Mouse (Mus musculus): Measurements from ENCODE around the gene Prelp.

Prelp gene

DNA sequence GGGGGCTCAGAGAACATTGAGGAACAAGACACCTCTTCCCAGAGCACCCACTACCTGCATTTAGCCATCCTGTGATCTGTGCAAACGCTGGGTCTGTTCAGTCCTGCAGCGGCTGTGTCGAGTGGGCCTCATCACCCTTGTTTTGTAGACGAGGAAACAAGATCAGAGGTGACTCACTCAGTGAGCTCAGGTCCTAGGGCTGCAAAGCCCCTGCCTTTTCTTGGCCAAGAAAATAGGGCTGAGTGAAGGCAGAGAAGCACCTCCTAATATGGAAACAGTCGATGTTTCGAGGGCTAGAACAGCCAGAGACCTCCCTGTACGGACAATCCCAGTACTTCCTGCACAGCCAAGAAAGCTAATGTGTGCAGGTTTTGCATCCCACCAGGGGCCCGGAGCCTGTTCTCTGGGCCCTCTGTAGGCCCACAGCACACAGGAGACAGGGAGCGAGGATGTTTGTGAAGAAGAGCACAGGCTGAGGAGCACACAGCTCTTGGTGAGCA is 22.1 kb downstream of the Prelp start:
- DNase-seq (ENCODE audit: low spot score in 2 of 2): no peak

DNA sequence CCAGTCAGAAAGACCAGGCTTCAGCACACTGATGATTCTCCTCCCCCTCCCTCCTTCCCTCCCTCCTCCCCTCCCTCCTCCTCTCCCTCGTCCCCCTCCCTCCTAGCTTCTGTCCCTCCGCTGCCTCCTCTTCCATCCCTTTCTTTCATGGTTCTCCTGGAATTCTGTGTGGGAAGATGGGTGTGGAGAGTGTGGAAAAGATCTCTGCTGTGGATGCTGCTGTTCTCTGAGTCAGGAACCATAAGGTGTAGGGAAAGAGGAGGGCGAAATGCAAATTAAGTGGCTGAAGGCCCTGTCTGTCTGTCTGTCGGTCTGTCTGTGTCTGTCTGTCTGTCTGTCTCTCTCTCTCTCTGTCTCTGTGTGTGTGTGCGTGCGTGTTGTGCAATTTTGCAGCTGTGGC is 23.9 kb downstream of the Prelp start:
- no peak for DNase-seq (ENCODE audit: low spot score in 2 of 2)

DNA sequence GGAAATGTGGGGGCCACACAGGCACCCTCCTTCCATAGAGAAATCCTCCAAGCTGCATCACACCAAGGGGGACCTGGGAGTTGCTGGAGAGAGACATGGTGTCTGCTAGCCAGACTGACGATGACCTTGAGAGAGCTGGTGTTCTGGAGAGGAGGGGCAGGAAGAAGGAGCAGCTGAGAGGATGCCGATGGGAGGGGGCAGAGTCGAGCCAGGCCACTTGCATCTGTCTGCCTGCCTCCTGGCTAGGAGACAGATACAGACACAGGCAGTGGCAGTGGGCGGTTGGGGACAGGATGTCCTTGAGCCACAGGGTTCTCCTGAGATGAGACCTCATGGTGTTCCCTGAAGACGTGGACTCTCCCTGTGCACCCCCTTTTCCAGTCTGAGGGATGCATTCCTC is 29.7 kb downstream of the Prelp start:
- DNase-seq (ENCODE audit: low spot score in 2 of 2): peak in 1 of 2 experiments; percentile 66

DNA sequence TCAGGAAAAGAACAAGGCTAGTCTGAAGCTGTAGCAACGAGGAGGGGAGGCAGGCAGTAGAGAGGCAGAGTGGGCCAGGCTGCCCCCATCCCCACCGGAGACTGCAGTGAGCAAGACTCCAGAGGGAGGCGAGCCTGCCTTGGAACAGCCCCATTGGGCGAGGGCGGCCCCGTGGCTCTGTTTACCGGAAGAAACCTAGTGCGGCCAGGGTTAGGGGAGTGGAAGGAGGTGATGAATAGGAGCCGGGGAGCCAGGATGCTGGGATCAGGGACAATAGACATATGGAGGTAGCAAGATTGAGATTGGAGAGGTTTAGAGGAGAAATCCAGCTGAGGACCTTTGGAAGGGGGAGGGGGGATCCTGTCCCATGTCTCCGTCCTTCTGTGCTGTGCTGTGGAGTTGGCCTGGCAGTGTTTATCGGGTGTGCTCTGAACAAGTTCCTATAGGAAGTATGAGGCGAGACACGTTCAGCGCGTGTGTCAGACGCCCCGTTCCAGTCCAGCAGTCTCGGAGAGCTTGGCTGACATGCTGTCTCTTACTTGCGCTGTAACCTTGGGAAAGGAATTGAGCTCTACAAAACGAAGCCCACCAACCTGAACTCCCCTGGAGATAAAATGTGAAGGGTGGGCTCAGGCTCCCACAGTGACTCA is 31.1 kb downstream of the Prelp start:
- no peak for DNase-seq (ENCODE audit: low spot score in 2 of 2)

DNA sequence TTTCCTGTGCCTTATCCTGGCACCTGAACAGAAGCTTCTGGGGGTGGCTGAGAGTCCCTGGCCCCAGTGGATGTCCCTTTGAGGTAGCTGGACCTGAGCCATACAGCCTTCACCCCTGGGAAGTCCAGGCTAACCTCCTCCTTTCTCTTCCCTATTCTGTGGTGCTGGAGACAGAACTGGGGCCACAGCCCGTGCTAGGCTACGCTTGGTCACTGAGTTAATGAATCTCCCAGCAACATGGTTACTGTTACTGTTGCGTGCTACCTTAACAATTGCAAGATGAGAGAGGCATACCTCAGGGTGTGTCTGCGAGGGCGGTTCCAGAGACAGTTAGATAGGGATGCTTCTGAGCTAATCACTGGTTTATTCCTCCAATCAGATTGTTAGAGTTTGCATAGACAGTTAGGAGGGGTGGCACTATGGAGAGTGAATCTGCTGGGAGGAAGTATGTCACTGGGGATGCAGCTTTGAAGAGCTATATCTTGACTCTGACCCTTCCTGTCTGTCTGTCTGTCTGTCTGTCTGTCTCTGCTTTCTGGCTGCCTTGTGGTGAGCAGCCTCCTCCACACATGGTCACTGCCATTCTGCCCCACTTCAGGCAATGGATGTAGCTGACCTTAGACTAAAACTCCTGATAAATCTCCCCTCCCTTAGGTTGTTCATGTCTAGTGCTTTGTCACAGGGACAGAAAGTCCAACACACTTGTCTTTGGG is 33.5 kb downstream of the Prelp start:
- no peak for DNase-seq (ENCODE audit: low spot score in 2 of 2)

DNA sequence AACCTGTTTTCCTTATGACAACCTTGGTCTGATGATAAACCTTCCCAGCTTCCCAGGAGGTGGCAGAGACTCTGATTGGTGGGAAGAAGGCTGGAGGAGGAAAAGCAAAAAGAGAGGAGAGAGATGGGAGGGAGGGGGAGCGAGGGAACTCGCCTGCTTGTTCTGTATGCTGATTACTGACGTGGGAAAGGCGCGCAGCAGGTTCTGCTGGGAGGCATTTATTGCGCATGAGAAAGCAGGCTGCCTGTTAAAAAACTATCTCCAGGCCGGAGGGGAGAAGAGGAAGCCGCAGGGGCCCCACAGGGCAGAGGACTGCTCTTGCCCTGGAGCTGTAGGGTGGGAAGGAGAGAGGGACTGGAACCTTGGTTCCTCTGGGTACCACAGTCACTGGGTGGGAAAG is 34.2 kb downstream of the Prelp start:
- no peak for DNase-seq (ENCODE audit: low spot score in 2 of 2)

DNA sequence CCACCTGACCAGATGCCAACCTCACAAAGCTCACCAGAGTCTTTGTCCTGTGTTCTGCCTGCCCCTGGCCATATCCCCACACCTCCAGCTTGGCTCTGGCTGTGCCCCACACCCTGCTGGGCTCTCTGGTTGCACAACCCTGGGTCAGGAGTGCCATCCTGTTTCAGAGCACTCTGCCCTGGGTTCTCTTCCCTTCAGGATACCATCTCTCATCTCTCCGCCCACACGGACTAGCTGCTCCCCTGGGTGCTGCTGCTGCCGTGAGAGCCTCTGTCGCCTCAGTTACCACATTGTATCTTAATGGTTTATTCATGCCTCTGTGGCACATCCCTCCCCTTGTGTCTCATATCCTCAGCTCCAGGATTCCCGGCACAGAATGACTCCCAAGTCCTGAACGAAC is 34.8 kb downstream of the Prelp start:
- DNase-seq (ENCODE audit: low spot score in 2 of 2): no peak

DNA sequence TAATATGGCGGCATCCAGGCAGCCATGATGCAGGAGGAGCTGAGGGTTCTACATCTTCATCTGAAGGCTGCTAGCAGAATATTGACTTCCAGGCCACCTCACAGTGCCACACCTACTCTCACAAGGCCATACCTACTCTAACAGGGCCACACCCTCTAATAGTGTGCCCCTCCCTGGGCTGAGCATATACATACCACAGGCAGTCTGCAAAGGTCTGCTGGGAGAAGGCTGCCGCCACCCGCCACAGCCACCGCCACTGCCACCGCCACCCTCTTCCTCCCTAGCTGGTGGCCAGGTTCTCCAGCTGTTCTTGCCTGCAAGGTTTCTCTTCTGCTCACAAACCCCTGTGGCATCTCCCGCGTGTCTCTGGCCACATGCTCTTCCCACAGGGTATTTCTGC is 35.4 kb downstream of the Prelp start:
- no peak for DNase-seq (ENCODE audit: low spot score in 2 of 2)

DNA sequence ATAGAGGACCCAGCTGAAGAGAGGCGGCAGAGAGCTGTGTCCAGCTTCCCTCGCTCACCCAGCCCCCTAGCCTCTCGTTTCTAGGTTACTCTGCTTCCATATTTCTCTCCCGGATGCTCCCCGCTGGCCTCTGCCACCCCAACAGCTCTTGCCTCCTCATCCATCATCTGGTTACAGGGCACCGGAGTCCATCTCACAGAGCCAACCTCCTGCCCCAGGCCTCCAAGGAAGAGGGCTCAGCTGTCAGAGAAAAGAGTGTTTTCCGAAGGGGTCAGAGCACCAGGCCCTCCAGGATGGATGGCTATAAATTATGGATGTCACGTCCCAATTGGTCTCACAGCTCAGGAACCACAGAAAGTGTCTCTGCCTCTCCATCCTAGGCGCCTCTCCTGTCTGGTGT is 36.5 kb downstream of the Prelp start:
- DNase-seq (ENCODE audit: low spot score in 2 of 2): no peak

DNA sequence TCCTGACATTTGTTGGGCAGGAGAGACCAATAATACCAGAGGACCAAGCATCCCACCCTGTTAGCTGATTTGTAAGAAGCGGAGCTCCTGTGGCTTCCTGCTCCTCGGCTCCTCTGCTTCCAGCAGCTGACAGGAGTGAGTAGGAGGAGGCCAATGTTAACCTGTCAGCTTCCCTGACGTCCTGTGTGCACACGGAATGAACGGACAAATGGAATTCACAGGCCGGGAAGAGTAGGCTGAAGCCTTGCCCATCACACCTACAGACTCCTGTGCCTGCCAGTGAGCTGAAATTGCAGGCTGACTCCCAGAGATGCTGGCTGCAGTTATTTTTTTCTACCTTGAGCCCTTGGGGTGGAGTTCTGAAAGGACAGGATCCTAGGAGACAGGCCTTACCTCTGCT is 37.1 kb downstream of the Prelp start:
- no peak for DNase-seq (ENCODE audit: low spot score in 2 of 2)

DNA sequence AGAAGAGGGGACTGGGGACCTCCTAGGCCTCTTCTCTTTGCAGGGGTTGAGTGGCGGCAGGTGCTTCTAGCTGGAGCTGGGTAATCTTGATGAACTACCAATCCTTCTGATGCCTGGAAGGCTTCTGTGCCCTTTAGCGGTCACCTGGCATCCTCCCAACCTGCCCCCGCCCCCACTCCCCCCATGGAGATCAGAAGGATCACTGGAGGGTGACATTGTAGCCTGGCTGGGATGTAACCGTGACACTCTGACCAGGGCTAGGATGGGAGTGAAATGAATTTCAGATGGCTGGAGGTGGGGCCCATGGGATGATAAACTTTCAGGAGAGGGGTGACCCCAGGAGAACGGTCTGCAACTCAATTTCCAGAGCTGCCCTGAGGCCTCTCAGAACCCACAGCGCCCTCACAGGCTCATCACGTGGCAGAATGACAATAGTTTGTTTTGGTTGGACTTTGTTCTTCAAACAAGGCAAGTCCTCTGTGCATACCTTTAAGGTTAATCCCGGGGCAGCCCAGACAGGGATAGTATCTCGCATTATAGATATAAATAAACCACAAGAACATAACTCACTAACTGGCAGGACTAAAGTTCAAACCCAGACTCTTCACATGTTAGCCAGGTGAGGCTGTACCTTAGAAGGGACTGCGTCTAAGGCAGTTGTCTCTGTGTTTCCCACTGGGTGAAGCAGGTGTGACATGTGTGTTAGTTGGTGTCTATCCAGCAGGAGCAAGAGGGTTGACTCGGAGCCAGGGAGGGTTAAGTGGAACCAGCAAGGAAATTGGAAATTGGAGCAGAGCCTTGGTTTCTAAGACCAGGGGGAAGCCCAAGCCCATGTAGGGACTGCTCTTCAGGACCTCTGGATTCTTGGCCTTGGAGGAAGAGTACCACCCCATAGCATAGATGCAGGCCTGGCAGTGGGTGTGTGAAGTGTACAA is 38.7 kb downstream of the Prelp start:
- DNase-seq (ENCODE audit: low spot score in 2 of 2): no peak

DNA sequence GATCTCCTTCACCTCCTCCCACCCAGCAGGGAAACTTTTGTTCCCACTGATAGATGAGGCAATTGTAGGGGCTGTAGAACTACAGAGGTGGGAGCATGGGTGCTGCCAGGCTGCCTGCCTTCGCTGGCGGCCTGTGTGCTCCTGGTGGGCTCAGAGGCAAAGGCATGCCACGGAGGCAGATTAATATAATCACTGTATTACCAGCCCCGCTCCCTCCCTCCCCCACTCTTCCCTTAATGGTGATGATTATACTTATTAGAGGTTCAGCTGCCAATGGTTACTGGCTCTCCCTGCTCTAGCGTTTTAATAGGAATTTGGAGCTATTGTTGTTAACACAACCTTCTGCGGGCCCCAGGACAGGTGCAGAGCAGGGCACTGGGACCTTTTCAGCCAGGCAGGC is 39.4 kb downstream of the Prelp start:
- DNase-seq (ENCODE audit: low spot score in 2 of 2): no peak

DNA sequence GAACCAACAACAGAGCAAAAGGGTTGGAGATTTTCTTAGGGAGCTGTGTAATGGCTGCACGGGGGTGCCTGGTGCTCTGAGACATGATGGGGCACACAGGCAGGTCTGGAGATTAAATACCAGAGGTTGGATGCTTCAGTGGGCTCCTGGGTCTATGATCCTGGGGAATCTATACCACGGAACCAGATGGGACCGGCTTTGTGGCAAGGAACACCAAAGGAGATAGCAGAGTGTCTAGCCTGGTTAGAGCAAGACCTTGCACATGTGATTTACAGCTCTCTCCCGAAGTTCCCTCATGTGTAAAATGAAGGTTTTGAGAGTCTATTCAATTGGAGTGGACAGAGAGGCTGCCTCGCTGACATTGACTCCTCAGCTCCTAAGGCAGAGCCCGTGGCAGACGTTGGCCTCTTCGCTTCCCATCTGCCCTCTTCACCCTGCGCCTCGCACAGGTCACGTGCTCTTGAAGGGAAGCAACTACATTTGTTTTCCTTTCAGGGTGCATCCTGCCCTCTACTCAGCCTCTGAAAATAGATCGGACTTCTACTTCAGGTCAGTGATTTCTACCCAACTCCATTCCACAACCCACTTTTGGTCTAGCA is 42.3 kb downstream of the Prelp start:
- DNase-seq (ENCODE audit: low spot score in 2 of 2): no peak

DNA sequence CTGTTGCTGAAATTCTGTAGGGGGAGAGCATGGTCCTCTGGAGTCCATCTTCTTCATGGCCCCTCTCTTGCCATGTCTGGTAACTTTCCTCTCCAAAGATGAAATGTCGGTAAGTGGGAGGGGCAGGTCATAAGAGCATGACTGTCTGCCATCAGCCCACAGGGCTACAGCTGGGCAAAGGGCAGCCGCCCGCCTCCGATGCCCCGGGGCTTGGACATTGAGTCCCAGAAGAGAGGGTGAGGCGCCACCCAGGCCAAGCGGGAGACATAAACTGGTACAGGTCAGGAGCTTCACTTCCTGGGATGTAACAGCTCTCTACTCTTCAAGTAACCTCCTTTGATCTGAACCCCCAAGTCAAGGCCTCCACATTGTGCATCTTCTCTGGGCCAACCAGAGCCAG is 44.3 kb downstream of the Prelp start:
- no peak for DNase-seq (ENCODE audit: low spot score in 2 of 2)

DNA sequence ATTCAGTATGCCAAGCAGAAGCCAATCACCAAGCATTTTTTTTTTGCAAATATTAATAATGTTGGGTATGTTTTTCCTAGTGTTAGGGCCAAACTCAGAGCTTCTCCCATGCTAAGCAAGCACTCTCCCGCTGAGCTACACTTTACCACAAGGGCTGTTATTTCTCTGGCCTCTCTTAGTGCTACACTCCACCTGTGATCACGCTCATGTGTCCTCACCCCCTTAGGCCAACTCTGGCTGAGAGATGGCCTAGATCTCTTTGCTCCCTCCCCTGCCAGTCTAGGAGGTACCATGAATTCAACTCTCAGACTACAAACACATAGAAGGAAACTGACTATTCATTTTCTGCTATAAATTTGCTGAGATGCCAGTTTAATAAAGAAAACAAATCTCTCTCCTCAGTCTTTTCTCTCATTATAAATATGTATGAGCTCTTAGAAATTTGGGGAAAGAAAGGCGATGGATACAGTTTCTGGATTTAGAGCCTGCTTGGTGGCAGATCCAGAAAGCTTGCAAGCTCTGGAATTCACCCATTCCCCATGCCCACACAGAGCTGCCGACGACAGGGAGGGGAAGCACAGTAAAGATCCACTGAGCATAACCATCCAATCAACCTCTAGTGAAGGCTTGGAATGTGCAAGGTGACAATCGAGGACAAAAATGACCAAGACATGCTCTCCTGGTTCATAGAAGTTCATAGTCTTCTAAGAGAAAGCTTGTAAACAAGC is 48.0 kb downstream of the Prelp start:
- no peak for DNase-seq (ENCODE audit: low spot score in 2 of 2)

DNA sequence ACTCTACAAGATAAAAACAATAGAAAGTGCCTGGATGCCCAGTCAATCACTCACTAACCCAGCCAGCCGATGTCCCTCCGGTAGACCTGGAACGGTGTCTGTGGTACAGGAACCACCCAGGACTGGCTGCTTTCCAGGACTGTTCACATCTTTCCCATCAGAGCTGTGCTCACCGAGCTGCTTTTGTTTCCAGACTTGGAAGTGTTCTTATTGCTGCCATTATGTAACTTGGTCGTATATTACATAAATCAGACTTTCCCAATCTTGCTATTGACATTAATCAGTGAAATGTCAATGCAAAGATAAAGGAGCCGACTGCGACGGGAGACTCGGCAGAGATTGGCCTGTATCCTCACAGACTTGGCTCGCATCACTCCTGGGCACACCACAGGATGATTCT is 50.0 kb downstream of the Prelp start:
- no peak for DNase-seq (ENCODE audit: low spot score in 2 of 2)

DNA sequence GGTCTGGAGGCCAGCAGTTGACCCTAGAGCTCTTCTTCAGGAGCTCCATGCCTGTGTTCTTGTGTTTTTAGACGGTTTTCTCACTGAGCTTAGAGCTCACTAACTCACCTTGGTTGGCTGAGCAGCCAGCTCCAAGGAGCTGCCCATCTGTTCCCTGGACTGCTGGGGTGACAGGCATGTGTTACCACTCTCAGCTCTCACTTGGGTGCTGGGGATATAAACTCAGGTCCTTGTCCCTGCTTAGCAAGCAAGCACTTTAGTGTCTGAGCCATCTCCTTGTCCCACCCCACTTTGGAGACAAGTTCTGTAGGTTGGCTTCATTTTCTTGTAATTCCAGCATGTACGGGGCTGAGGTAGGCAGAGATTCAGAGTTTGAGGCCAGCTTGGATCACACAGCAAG is 52.0 kb downstream of the Prelp start:
- no peak for DNase-seq (ENCODE audit: low spot score in 2 of 2)

DNA sequence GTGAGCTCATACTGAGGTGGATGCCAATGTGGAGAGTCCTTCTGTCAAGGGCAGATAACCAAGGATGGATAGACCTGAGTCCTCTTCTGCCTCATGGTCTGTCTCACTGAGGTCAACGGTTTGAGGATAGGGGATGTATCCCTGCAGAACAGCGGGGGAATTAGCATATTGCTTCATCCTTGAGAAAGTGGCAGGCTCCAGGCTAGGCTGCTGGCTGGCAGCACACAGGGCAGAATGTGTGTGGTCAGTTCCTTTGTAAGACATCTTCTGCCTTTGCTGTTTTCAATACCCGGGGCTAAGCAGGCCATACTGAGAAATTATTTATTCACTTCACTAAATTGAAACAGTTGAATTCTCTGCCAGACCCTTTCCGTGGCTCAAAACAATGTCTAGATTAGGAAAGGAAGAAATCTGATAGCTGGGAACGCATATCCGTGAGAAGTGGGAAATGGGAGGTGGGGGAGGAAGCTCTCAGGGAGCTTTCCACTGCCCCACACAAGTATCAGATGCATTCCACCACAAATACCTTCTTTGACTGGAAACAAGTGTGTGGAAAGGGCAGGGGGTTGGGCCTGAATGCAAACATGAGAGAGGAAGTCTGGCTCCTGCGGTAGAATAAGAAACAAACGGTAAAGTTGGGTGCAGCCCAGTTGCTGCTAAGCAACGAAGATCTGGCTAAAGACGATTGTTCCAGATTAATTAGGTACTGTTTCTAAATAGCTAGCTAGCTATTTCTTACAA is 57.8 kb downstream of the Prelp start:
- DNase-seq (ENCODE audit: low spot score in 2 of 2): no peak

DNA sequence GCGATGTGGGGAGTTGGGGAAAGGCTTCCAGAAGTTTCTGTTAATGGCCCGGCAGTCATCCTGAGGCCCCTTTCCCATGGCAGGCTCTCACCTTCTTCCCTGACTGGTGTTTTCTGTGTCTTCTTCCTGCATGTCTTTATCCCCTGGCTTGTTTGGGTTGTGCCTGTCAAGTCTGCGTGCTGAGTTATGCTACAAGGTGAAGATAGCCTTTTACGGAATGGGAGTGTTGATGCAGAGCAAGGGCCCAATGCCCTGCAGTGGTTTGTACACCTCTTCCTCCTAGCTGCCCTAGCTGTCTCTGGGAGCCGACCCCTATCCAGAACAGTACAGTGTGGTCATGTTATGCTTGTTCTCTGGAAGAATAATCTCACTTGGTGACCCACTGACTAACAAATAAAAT is 60.2 kb downstream of the Prelp start:
- no peak for DNase-seq (ENCODE audit: low spot score in 2 of 2)
